Mouse (Mus musculus) frontal cortex, adult (tissue): ENCODE results near the gene Gm45716.
A peak's percentile ranks its signal among the peaks of the same experiment; 100 is the strongest.

Experiments
- ATAC-seq: cut with Nextera tagmentation; 2 replicates; pipeline ENCODE4 v1.9.2; 2017; ENCODE audit warnings: mild to moderate bottlenecking, moderate library complexity, mixed read lengths; ENCODE audit not compliant: low TSS enrichment

The Gm45716 gene

DNA sequence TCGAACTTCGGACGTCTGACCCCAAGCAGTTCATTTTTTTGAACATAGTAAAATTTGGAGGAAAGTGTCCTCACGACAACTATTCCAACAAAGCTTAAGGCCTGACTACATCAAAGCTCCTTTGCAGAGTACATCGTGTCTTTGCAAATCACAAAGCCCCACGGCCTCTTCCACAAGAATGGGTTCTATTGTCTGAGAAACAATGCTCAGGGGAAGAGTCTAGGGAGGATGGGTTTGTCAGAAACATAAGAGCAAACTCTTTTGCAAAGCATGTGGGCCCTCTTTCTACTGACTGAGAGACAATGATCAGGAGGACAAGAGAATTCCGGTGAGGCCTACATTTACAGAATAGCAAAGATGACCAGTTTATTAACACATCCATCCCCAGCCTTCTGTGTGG, 26.8 kb downstream of the Gm45716 start:
- ATAC-seq, result no peak

DNA sequence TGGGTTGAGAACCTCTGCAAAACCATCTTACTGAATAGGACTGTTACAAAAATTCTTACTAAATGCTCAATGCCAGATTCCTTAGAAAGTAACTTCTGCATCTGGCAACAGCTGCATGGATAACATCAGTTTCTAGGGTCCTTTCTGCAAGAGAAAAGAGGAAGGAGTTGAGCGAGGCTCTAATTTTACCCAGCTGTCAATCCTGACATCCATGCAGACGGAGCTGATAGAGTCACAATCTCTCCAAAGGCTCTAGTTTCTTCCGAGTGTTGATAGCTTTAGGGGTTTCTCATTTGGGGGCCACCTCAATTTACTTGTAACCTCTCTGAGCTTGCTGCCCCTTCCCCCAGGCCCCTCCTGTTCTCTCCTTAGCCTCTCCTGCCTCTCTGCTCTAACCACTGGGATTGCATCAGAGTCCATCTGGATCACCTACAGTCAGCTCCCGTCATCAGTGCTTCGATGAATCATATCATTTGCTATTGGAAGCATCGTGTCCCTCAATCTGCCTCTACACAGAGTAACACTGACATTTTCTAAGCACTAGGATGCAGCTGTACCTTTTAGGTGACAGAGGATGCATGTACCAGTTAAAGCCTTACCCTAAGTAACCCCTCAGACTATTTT, 32.7 kb downstream of the Gm45716 start:
- no peak for ATAC-seq

DNA sequence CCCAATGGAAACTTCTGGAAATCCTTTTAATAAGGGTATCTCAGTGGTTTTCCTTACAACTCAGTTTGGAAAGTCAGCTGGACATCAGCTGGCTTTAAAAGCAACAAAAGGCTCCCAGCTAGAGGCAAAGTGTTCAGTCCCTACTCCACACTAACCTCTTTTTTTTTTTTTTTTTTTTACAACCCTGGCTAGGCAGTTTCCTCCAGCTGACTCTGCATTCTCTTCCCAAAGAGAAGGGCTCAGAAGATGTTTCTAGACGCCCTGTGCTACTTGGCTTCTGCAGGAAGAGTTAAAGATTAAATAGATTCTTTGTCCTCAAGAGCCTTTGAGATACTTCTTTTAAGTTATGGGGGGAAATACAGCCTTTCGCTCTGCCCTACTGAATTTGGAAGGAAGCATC, 33.3 kb downstream of the Gm45716 start:
- ATAC-seq, result no peak

DNA sequence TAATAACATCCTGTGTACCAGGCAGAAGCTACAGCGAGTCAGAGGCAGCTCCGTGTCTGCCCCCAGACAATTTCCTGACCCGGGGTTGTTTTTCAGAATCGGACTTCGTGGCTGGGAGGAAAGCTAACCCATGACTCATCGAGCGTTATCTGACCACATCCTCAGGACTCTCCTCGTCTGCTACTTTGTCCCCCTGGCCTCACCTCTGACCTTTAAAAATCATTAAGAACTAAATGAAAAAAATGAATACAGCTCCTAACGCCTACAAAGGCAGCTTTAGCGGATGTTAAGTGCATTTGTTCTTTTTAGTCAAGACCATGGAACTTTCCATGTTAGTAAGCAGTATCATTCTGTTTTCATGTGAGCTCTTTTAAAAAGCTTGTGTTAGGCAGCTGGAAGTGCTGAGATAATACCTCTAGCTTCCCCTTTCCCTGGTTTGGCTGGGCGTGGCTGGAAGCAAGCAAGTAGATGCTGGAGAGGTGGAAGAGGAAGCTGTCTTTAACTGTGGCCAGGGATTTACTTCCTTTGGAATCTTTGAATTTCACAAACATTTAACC, 37.5 kb downstream of the Gm45716 start:
- no peak for ATAC-seq

DNA sequence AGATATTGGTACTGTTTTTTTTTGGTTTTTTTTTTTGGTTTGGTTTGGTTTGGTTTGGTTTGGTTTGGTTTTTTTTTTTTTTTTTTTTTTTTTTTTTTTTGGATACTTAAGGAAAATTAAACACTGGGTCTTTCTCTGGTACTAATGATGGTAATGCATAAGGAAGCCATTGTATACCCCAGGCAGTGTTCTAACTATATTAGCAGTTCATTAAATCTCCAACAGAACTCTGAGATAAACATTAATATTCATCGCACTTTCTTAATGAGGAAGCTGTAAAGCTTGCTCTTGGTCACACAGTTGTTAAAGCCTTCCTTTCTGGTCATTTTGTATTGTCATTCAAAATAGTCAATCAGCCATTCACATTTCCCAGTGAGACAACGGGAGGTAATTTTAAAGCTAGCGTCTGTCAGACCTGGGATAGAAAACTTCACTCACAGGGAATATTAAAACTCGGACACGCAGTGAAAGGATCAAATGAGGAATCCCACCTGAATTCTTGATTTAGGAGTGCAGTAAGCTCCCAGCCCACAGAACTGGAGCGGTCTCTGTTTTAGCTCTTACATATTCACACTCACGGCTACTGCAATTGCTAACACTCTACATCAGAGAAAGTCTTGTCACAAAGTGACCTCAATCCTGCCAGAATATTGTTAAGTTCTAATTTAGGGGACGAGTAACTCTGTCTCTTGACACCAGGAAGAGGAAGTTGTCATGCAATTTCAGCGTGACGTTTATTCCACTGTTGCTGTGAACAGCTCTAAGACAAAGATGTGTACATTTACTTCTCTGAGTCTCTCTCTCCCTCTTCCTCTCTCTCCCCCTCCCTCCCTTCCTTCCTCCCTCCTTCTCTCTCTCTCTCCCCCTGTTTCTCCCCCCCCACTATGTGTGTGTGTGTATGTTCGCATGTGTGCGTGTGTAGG, 39.8 kb downstream of the Gm45716 start:
- no peak for ATAC-seq

DNA sequence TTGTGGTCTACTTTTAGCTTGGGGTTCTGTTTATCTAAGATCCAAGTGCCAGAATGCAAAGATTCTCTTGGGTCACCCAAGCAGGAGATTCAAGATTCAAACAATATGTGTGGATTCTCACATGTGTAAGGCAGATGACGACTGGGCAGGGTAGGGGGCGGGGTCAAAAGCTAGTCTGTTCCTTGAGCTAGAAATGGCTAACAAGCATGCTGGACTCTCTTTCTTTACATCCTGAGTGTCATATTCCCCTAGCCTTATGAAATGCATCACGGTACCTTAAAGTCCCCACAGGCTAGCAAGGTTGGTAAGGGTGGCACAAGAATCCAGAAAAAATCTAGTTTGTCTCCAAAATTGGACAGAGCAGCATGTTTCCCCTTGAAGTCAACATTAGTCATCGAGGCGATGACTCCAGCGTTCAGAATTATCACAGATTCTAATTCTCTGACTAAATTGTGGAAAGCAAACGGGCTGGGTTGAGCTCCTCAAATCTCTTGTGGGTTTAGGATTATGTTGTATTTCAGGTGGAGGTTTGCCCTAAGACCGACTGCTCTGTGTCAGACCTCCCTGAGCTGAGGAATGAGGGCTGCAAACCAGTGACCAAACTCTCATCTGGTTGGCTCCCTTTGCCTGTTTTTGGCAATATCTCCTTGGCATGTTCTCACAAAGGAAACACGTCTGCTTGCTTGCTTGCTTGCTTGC, 40.9 kb downstream of the Gm45716 start:
- ATAC-seq, result no peak

DNA sequence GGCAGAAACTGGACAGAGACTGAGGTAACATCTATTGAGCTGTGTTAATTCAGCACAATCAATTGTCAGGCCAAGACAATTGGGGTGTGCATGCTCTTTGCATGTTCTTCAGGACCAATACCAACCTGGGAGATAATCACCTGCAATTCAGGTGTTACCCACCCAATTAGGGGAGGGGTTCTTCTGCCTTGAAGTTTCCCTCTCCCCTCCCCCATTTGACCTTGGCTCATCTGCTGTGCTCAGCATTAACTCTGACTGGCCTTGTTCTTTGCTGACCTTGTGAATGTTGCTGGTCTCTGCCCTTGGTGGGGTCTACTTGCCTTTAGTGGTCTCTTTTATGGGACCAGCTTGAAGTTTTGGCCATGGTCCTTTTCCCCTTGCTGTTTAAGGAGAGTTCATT, 42.3 kb downstream of the Gm45716 start:
- no peak for ATAC-seq

DNA sequence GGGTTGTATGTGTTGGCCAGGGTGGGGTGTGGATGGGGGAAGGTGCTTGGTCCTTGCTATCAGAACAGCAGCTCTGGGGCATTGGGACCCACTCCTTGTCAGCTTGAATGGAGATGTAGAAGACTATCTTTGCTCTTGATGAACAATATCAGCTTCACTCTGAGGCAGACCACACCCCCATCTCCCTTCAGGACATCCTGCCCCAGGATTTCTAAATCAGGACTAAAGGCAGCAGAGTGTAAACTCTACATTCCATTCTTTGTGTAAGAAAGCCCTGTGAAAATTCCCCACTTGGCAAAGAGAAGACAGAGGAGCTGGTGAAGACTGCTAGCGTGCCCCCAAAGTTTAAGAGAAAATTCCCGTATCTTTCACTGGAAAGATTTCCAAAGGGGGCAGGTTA, 43.2 kb downstream of the Gm45716 start:
- no peak for ATAC-seq

DNA sequence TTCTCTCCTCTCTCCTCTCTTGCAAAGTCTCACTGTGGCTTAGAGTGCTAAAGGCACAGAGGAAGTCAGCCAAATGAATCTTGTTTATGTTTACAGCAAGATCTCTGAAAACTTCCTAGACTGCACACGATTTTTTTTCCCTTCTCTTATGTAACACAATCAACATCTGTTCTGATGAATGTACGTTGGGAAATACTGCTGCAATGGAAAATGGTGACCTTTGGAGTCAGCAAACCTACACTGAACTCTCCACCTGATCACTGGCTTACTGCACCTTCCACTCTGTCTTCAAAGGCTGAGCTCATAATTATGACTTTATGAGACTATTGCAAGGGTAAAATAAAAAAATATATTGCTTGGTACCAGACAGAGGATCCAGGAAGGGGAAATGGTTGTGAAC, 44.1 kb downstream of the Gm45716 start:
- no peak for ATAC-seq

DNA sequence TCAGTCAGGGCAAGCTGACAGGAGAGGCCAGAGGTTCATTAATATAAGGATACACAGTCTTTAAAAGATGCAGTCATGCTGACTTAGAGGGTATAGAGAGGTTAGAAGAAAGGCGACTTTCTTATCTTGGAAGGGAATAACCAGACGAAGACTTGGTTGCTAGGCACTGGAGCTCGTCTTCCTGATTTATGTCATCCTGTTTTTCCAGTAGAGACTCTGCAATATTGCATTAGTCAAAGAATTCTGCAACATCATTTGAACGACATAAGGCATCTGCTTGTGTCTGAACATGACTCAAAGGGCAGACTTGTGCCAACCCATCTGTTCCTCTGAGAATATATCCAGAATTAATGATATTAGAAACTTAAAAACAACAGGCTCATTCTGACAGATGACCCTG, 45.2 kb downstream of the Gm45716 start:
- peak; percentile 70; the same call in 1 of the 2 replicates for ATAC-seq

DNA sequence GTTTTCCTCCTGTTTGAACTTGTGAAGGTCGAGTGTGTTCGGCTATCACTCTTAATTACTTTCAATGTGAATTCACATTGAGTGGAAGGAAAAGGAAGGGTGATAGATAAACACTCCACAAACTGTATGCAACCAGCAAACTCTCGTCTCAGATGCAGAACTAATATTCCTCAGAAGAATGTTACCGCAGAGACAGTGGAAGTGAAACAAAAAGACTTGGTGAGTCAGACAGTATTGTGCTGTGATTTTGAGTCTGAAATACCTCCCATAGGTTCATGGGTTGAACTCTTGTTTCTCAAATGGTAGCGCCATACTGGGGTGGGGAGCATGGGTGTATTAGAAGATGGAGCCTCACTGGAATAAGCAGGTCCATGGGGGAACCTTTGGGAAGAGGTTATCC, 47.7 kb downstream of the Gm45716 start:
- ATAC-seq, result no peak

DNA sequence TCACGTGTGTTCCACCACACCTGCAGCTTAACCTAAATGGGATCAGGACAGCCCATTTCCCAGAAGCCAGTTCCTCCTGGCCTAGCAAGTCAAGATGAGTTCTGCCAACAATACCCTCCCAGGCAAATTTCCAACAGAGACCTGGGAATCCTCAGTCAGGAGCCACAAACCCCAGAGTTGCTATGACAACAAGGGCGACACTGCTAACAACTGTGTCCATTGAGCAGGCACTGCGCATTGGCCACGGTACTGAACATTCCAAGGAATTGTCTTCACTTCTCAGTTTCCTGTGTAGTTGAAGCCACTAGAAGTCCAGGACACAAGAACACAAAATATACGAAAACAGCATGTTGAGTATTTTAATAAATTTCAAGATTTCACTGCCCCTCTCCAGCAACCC, 50.1 kb downstream of the Gm45716 start:
- no peak for ATAC-seq

DNA sequence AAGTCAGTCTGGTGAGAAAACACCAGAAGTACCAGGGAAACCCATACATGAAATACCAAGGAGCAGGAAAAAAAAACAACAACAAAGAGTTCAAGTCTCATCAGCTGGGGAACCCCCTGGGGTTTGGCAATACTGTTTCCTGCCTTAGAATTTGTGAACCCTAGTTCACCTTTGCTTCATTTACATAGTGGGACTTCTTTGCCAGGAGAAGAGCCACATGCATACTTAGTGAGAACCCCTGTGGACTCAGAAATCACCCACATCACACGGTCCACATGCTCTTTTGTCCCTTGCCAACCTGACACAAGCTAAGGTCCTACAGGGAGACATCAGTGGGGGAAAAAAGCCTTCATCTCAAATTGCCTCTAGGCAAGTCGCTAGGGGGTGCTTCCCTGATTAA, 51.2 kb downstream of the Gm45716 start:
- no peak for ATAC-seq

DNA sequence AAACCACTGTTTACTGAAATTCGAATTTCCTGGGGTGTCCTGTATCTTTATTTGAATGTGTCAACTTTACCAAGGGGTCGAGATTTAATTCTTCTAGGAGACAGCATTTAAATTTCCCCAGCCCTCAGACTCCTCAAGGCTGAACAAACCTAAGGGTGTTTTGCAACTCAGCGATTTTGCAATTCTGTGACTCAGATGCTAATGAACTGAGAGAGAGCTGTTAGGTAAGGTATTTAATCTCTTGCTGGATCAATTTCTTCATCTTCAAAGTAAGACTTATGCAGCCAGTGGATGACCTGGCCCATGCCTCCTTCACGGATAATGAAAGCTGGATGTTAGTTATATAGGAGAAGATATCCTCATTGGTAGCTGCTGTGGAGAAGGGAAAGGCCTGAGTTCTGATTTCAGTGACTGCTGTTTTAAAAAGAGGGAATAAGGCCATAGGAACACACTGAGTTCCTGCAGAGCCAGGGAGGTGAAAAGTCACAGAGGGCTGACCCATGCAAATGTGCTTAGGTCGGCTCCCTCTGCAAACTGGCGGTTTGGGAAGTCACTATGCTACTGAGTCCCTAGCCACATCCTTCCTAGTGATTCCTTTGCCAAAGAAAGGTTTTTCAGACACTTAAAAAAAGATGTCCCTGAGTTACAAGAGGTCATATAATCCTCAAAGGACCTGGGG, 53.3 kb downstream of the Gm45716 start:
- no peak for ATAC-seq

DNA sequence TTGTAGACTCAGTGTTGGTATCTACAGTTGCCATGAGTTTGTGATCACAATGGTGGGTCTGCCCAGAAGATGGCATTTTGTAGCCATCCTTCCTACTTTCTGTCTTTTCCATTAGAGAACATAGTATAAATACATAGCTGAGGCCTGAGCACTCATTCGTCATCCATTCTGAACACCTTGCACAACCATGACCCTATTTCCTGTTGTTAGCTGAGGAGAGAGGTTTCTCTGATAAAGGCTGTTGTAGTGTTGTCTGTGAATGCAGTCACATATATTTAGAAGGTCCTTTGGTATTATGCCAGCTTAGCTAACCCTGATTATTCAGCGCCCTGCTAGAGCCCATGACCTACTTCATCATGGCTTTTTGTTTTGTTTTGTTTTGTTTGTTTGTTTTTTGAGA, 54.4 kb downstream of the Gm45716 start:
- ATAC-seq, result no peak

DNA sequence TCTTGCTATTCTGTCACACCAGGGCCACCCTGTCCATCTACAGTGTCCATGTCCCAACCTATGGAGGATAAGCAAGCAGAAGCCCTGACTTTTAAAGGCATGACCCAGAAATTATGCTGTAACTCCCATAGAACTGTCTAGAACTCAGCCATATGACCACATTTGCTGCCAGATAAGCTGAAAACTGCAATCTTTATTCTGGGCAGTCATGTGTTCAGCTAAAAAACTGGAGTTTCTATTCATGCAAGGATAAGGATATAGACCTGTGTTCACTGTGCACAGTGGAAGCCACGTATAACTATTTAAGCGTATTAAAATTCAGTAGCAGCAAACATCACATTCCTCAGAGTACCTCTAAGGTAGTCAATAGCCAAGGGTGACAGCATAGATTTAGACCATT, 55.8 kb downstream of the Gm45716 start:
- peak; percentile 86 for ATAC-seq

DNA sequence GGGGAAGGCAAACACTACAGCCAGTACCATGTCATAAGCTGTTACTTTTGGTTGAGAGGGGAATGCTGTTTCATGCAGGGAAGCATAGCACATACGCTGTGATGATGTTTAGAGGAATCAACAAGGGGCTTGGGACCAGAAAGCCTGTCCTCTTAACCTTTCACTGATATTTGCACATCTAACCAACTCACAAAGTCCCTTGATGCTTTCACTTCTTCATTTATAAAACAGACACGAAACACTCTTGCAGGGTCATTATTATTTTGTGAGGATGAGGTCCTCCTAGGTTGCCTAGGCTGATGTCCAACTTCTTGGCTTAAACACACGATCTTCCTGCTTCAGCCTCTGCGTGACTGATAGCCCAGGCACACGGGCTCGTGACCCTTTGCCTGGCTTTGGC, 58.1 kb downstream of the Gm45716 start:
- ATAC-seq, result no peak

DNA sequence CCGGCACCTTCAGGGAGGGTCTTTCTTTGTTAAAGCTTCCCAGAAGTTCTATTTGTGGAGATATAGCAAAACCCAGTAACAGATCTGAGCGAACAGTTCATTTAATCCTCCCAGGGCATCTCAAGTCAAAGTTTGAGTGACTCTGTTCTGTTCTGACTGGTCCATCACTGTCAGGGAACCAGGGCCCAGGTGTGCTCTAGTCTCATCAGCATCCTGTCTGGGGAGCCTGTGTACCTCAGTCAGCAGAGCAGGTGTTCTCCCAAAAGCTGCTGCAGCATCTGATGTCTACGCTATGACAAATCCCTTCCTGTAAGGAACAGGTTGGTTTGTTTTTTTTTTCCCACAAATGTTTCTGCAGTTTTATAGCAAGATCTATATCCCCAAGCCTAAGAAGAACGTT, 59.2 kb downstream of the Gm45716 start:
- ATAC-seq, result no peak

DNA sequence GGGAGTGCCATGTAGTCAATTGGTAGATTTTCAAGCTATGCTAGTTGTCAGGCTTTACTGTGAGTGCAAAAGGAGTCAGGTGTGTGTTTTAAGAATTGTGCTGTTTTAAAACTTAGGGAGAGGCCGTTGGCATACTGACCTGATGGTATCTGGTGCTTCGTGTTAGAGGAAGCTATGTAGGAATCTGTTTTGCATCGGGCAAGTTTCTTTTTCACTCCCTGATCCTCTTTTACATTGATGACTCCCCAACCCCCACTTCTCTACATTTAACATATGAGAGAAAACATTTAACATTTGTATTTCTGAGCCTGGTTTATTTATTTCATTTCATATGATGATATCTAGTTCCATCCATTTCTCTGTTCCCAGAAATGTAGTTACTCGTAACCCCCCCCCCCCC, 60.3 kb downstream of the Gm45716 start:
- no peak for ATAC-seq

DNA sequence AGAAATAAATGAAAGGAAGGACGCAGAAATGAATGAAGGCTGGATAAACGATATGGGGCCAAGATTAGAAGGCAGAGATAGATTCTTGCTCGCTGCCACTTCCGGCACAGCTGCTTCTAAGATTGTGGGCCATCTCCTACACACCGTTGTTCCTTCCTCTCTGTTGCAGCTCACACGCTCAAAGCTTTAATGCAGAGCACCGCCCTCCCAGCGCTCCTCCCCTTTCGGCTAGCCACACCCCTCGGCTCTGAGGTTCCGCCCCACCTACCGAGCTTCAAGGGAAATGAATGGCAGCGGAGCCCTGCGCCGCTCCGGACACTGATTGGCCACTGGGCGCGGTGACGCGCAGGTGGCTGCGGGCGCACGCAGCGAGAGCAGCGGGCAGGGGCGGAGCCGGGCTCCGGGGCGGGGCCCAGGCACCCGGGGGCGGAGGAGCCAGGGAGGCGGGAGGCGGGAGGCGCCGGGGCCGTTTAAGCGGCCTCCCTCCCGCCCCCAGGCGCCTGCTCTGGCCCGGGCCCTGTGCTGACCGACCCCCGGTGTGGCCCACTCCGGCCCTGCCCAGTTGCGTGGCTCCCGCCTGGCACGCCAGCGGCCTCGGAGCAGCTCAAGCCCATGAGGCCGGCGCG, 61.7 kb downstream of the Gm45716 start, which contains the start of gene Mmd:
Gene Mmd, plus strand, starts transcription at position 432 of the 626 bp plus-strand sequence.
- peak; percentile 96 for ATAC-seq

DNA sequence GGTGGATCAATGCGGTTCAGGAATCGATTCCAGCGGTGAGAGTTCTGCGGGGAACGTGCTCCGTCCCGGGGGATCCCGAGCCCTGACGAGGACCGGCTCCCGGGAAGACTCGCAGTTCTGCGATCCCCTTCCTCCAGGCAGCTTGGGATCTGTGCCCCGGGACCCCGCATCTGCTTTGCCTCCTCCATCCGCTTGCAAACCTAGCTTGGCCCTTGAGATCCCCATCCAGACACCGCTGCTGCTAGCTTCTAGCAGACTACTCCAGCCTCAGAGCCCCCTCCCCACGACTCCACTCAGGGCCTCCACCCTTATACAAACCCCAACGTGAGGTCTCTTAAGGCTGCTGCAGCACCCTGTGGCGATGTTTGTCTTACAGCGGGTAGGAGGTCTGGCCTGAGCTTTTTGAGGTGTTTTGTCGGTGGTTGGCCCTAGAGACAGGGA, 62.2 kb downstream of the Gm45716 start:
- ATAC-seq, result 0 out of 2 replicates have a peak, but pooled peaks have one; percentile 3
